Mouse (Mus musculus) limb, embryonic 14.5 days (tissue): ENCODE measurements around the gene Ppp2ca. TPM values are rescaled to one million over a fixed set of nuclear protein-coding genes. Genes with fewer than 3 reads are reported as not detected.

ENCODE experiments used
- ATAC-seq: fragments of 200-750 bp; cut with Nextera tagmentation; 2 replicates; pipeline ENCODE4 v1.8.0; 2017; ENCODE audit warnings: low read depth, moderate number of reproducible peaks, moderate TSS enrichment; ENCODE audit not compliant: low FRiP score
- DNase-seq: peaks from one replicate; pipeline ENCODE4 v3.0.0-alpha.2; 2015; ENCODE audit warnings: low spot score
- H3K27ac ChIP-seq: fragments of 300-500 bp; sonication (generic); replicated peaks from 2 replicates; pipeline ENCODE4 v1.5.1; 2014; ENCODE audit warnings: low read depth, mild to moderate bottlenecking, low read length, moderate library complexity, mixed read lengths
- H3K27me3 ChIP-seq: fragments of 300-500 bp; sonication (generic); 2 replicates; pipeline ENCODE4 v1.6.1; 2014; ENCODE audit warnings: low read length, mixed read lengths; ENCODE audit not compliant: control insufficient read depth, insufficient read depth
- H3K36me3 ChIP-seq: fragments of 300-500 bp; sonication (generic); 2 replicates; pipeline ENCODE4 v1.6.1; 2014; ENCODE audit warnings: mild to moderate bottlenecking, low read length, moderate library complexity, mixed read lengths; ENCODE audit not compliant: control insufficient read depth, insufficient read depth
- H3K4me1 ChIP-seq: fragments of 300-500 bp; sonication (generic); 2 replicates; pipeline ENCODE4 v1.6.1; 2014; ENCODE audit warnings: antibody characterized with exemption, low read length, mixed read lengths; ENCODE audit not compliant: control insufficient read depth, insufficient read depth
- H3K4me2 ChIP-seq: fragments of 300-500 bp; sonication (generic); replicated peaks from 2 replicates; pipeline ENCODE4 v1.6.1; 2014; ENCODE audit warnings: low read depth, mild to moderate bottlenecking, low read length, moderate library complexity; ENCODE audit not compliant: severe bottlenecking
- H3K4me3 ChIP-seq: fragments of 300-500 bp; sonication (generic); replicated peaks from 2 replicates; pipeline ENCODE4 v1.5.1; 2014; ENCODE audit warnings: low read length
- H3K9ac ChIP-seq: fragments of 300-500 bp; sonication (generic); 2 replicates; pipeline ENCODE4 v1.6.1; 2014; ENCODE audit warnings: mild to moderate bottlenecking, low read depth, low read length, moderate library complexity; ENCODE audit not compliant: severe bottlenecking
- H3K9me3 ChIP-seq: fragments of 300-500 bp; sonication (generic); 2 replicates; pipeline ENCODE4 v1.6.1; 2016; ENCODE audit warnings: low read length; ENCODE audit not compliant: control insufficient read depth
- POLR2A ChIP-seq: fragments of 200-500 bp; IDR thresholded peaks from 2 replicates; pipeline ENCODE4 v1.8.0; 2012; ENCODE audit warnings: inconsistent platforms, mild to moderate bottlenecking, moderate library complexity, borderline replicate concordance; ENCODE audit not compliant: insufficient read depth, insufficient read length; ENCODE audit errors: extremely low read depth
- WGBS: fragments of 180-500 bp; shearing (Covaris S2); extraction: QIAGEN DNeasy Blood & Tissue Kit; methylation state at CpG from one replicate; pipeline ENCODE4 v1.1.7; 2014; 5-methylcytosine and 5-hydroxymethylcytosine counted together
- polyA plus RNA-seq, 2 experiments: library from polyadenylated mRNA; depleted of rRNA in 1 of 2; stranded (reverse) in 1 of 2; unstranded in 1 of 2; fragments of >200 nt; fragmentation: Nextera tagmentation in 1 of 2; extraction: Ambion mirVana in 1 of 2; gene quantifications; 2 replicates each; pipeline versions ENCODE4 v1.2.1 to v1.2.3; 2012 to 2014

Gene Ppp2ca
- polyA plus RNA-seq (2012; rRNA removed) (63.9 and 65.6 TPM in 2 replicates), polyA plus RNA-seq (2014; fragmentation: Nextera tagmentation; extraction: Ambion mirVana) (88.4 and 93.6 TPM in 2 replicates)

GRCm38 (mm10) chr11:52098398-52098946 lies at the start of gene Ppp2ca:
TSS of gene Ppp2ca (plus strand) at chr11:52098681.
- 2% methylated on average over 17 of the region's 53 CpGs for WGBS
- peak; percentile 98 for ATAC-seq
- H3K9me3 ChIP-seq: no peaks in the 10 kb centered on the region
- H3K36me3 ChIP-seq: no peaks in the 10 kb centered on the region
- H3K4me1 ChIP-seq: peaks cover 18% of the 10 kb centered on the region
- H3K4me3 ChIP-seq: peak within 1 kb of the TSS; percentile 99
- H3K9ac ChIP-seq: peak within 1 kb of the TSS; percentile 99
- no peaks in the 10 kb centered on the region for H3K27me3 ChIP-seq
- TF ChIP-seq POLR2A: no peak
- peak within 1 kb of the TSS; percentile 86 for H3K4me2 ChIP-seq
- H3K27ac ChIP-seq: peak within 1 kb of the TSS; percentile 100
- peak; percentile 98 for DNase-seq

GRCm38 (mm10) chr11:52053371-52053770 lies 45.1 kb upstream of the Ppp2ca start:
- 84% methylated on average over 6 of the region's 6 CpGs for WGBS
- H3K4me3 ChIP-seq: no peak overlapping the region
- H3K27me3 ChIP-seq: no peaks in the 10 kb centered on the region
- no peaks in the 10 kb centered on the region for H3K4me1 ChIP-seq
- no peak overlapping the region for H3K27ac ChIP-seq
- H3K36me3 ChIP-seq: no peaks in the 10 kb centered on the region
- H3K9me3 ChIP-seq: no peaks in the 10 kb centered on the region
- no peak overlapping the region for H3K9ac ChIP-seq
- H3K4me2 ChIP-seq: no peak overlapping the region
- no peak for DNase-seq
- ATAC-seq: no peak
- no peak for TF ChIP-seq POLR2A

DNA sequence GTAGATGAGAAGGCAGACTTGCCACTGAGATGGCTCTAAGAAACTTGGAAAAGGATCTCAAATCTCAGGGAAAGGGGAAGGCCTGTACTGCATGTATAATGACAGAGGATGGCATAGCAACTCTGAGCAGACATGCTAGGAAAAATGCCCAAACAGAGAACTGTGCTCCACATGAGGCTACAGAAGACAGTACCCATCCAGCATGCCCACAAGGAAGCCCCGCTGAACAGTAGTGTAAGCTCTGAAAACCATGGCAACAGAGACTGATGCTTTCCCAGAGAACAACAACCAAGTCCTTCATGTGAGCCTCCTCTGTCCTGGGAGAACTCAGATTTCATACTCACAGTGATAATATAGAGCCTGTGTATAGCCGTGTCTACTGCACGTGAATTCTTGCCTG lies 43.8 kb upstream of the Ppp2ca start:
- no peak overlapping the region for H3K9ac ChIP-seq
- no peaks in the 10 kb centered on the region for H3K27me3 ChIP-seq
- WGBS: 86% methylated on average over 3 of the region's 3 CpGs
- TF ChIP-seq POLR2A: no peak
- no peak overlapping the region for H3K4me3 ChIP-seq
- DNase-seq (no peak), ATAC-seq (no peak)
- H3K27ac ChIP-seq: no peak overlapping the region
- H3K4me2 ChIP-seq: no peak overlapping the region
- H3K36me3 ChIP-seq: no peaks in the 10 kb centered on the region
- no peaks in the 10 kb centered on the region for H3K4me1 ChIP-seq
- no peaks in the 10 kb centered on the region for H3K9me3 ChIP-seq

DNA sequence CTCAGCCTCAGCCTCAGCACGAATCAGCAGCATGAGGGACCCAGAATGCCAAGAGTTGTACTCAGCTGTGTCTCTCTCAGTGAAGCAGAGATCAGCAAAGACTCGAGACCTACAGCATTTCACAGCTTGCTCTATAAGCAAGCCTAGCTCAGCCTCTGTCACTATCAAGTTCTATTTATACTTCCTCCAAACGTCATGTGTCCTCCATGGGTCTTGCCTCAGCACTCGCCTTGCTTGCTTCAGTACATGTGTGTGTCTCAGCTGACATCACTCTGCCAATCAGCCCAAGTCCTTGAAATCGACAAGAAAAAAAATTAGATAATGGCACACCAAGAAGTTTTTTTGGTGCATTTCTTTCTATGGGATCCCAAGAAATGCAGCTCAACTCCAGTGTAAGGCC lies 42.3 kb upstream of the Ppp2ca start:
- ATAC-seq (no peak), DNase-seq (no peak)
- Histone ChIP-seq H3K9me3 (no peaks in the 10 kb centered on the region), H3K27ac (no peak overlapping the region), H3K4me2 (no peak overlapping the region), H3K36me3 (no peaks in the 10 kb centered on the region), H3K4me3 (no peak overlapping the region), H3K27me3 (no peaks in the 10 kb centered on the region), H3K9ac (no peak overlapping the region), H3K4me1 (no peaks in the 10 kb centered on the region)
- 78% methylated on average over 5 of the region's 5 CpGs for WGBS
- no peak for TF ChIP-seq POLR2A

GRCm38 (mm10) chr11:52059001-52059400 lies 39.5 kb upstream of the Ppp2ca start:
- Histone ChIP-seq H3K4me1 (no peaks in the 10 kb centered on the region), H3K4me2 (no peak overlapping the region), H3K9me3 (no peaks in the 10 kb centered on the region), H3K27me3 (no peaks in the 10 kb centered on the region), H3K9ac (no peak overlapping the region), H3K27ac (no peak overlapping the region), H3K36me3 (no peaks in the 10 kb centered on the region), H3K4me3 (no peak overlapping the region)
- DNase-seq: no peak
- ATAC-seq: no peak
- no peak for TF ChIP-seq POLR2A
- WGBS: 40% methylated on average over 5 of the region's 5 CpGs

DNA sequence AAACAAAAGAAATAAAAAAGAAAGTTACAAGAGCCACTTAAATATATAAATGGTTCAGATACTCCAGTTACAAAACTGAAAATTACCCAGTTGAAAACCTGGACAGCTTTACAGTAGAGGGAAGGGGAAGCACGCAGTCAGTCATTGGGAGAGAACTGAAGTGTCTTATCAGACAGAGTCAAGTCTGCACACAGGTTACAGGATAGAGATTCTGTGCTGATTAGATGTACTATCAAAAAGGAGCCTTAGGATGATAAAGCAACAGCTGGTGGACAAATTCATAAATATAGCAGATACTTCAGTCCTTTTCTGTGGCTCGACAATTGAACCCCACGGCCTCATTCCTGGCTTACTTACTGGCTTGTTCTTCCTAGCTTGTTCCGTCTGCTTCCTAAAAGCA lies 38.2 kb upstream of the Ppp2ca start:
- H3K27me3 ChIP-seq: no peaks in the 10 kb centered on the region
- H3K9ac ChIP-seq: no peak overlapping the region
- H3K4me3 ChIP-seq: no peak overlapping the region
- 94% methylated on average over 4 of the region's 4 CpGs for WGBS
- ATAC-seq: no peak
- no peaks in the 10 kb centered on the region for H3K36me3 ChIP-seq
- no peaks in the 10 kb centered on the region for H3K9me3 ChIP-seq
- H3K4me2 ChIP-seq: no peak overlapping the region
- no peak overlapping the region for H3K27ac ChIP-seq
- TF ChIP-seq POLR2A: no peak
- no peaks in the 10 kb centered on the region for H3K4me1 ChIP-seq
- no peak for DNase-seq
